Mouse (Mus musculus): ENCODE data around the gene Usp21.
"Not testable (repeated sequence)": the region's sequence is repeated elsewhere in the genome, so short reads cannot be mapped to it uniquely, and the experiment has no call there.

The Usp21 gene

DNA sequence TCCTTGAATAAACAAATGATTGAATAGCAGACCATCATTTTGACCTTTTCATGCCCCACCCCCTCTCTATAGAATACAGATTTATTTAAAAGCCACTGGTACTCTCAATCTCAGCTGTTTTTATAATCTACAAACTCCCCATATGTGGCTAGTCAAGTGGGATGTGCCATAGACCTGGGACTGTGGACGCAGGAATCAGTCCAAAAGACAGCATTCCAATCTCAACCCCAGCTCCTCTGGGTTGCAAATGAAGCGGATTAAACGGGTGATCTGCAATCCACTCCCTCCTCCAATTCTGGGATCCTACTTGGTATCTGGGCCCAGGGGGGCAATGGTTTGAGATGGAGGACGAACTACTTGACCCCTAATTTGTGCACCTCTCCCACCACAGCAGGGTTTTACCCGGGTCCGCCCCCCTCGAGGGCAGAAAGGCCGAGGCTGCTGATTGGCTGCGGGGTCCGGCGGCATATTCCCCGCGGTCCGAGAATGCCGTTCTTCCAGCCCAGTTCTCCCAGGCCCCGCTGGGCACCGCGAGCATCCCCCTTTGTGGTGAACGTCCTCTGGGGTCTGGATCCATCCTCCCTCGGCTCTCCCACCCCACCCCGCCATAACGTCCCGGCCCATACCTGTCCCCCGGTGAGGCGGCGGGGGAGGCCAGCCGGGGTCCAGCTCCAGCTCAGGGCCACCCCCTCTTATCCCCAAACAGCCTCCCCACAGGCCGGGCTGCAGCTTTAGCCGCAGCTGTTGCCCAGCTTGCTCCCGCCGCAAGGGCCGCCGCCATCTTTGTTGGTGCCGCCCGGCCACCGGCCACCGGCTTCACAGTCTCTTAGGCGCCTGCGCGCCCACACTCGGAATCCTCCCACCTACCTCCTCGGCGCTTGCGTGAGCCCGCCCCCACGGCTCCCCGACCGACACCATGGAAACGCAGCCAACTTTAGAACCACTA is at the start of gene Usp21:
Usp21 (minus strand) TSS at position 856 of the 946 bp plus-strand sequence.
- DNase-seq: peak; percentile 91 to 94

- no peak for DNase-seq
Observed at GRCm38 (mm10) chr1:171330216-171330560, 42.4 kb upstream of the Usp21 start.

GRCm38 (mm10) chr1:171329433-171330215 is 41.8 kb upstream of the Usp21 start:
- DNase-seq: no peak

GRCm38 (mm10) chr1:171328839-171329432 is 41.1 kb upstream of the Usp21 start, which contains the start of gene Dedd:
Gene Dedd, plus strand, starts transcription at chr1:171329145.
- DNase-seq: peak; percentile 89 to 92

DNA sequence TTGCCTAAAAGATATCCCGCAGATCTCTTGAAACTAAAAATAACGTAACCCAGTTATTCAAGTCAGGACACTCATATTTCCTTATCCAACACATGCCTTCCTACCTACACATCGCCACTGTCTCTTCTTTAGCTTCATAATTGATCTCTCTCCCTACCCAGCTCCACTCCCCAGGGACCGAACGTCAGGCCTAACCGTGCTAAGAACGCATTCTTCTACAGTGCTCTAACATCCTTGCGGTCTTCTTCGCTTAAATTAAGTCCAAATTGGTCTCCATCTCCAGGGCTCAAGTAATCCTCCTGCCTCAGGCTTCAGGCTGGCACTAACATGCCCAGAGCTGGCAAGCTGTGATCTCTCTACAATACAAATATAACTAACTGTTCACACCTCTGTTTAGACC is 40.5 kb upstream of the Usp21 start:
- no peak for DNase-seq

- not testable (repeated sequence) for DNase-seq
Observed at GRCm38 (mm10) chr1:171326588-171326987, 38.8 kb upstream of the Usp21 start.

GRCm38 (mm10) chr1:171325571-171325970 is 37.8 kb upstream of the Usp21 start:
- DNase-seq: no peak

DNA sequence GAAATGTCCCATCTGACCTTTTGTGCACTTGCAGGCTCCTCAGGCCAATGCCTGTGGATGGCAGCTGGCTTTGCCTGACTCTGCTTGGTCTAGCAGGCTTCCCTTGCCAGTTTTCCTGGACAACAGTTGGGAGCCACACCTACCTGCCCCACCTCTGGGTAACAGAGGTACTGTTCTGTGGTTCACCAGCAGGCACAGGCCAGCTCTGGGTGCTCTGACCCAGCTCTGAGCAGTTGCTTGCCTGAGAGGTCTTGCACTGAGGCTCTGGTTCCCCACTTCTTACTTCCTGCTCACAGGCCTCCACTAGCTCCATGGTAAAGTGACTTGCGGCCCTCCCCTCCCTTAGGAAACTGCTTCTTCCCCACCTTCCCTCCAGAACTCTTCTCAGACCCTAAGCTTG is 34.2 kb upstream of the Usp21 start:
- no peak for DNase-seq

- no peak for DNase-seq
Observed at GRCm38 (mm10) chr1:171321415-171321814, 33.6 kb upstream of the Usp21 start.

- no peak for DNase-seq
Observed at GRCm38 (mm10) chr1:171320151-171320550, 32.4 kb upstream of the Usp21 start.

DNA sequence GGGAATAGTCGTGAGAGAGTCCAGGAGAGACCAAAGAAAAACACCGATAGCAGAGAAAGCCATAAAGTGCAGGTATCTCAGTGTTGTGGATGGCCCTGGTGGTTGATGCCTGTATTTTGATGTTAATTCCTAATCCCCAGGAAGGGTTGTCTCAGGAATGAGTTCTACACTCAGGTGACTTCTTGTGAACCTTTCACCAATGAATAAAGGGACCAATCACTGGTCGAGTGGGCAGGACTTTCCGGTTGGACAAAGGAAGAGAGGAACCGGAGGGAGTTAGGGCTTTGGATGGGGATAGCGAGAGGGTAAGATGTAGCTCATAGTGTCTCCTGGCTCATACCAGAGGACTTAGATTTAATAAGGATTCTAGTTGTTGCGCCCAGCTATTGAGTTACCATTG is 32.0 kb upstream of the Usp21 start:
- no peak for DNase-seq

DNA sequence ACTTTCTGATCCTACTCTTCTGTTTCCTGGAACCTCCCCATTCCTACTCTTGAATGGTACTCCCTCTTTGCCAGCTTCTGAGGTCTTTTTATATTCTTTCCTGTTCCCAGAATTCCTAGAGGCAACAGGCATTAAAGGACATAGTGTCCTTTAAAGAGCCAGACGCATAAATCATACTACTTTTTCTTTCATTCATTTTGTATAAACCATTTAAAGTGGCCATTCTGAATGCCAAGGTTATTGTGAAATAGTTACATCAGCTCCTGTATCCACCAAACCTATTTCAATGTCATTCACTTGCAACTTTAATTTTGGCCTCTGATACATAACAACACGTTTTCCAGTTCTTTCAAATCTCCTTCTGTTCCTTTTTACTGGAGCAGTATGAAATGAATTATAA is 21.5 kb upstream of the Usp21 start:
- DNase-seq: no peak

DNA sequence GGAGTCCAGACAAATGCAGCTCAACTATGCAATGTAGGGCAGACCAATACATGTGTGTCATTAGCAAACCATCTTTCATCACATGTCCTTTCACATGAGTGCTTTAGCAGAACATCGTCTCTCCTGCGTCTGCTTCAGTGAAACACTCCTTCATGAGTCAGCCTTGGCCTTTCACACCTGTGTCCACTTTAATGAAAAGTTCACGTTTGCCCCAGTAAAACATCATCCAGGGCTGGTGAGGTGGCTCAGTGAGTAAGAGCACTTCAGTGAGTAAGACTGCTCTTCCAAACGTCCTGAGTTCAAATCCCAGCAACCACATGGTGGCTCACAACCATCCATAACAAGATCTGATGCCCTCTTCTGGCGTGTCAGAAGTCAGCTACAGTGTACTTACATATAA is 18.4 kb upstream of the Usp21 start:
- not testable (repeated sequence) for DNase-seq

GRCm38 (mm10) chr1:171298226-171298625 is 10.4 kb upstream of the Usp21 start:
- DNase-seq: no peak

DNA sequence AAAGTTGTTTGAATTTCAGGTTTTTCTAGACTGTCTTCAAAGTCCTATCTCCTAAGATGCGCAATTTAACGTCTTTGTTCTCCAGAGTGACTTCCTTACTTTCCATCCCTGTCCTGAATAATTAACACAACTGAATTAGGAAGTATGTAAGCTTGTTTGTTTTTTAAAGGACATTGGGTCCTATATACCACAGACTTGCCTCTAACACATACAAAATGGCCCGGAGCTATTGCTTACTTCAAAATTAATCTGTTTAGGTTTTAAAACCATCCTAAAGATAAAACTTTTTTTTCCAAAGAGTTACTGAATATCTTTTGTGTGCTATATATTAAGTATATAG is 7.2 kb upstream of the Usp21 start:
- no peak for DNase-seq

DNA sequence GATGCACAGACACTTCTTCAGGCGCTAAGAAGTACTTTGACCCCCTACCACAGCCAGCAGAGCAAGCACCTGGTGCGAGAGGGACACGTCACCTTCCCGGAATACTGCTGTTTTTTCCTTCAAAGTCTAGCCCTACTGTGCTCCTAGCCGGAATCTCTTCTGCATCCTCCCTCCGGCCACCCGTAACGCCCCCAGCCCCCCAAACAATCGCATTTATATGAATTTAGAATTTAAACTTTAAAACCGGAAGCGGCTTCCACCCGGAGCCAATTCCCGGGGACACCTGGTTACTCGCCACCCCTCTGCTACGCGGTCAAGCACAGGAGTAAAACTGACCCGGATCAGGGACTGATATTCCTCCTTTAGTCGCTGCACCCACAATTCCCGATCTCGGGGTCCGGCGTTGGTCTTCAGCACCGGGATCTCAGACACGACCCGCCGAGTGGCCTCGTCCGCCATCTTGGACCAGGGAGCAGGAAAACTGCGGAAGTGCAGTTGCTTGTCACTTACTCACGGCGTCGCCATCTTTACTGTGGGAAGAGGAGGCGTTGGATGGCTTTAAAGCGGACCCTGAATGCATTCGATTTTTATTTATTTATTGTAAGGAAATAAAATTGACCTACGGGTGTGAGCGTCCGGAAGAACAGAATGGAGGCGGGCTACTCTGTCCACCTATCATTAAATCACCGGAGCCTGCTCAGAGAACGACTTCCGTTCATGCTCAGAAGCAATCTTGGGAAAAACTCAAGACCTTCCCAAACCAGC is 6.7 kb upstream of the Usp21 start, which contains the start of gene Ufc1:
Ufc1 (minus strand) TSS at position 727 of the 765 bp plus-strand sequence.
- peak; percentile 80 for DNase-seq

- no peak for DNase-seq
Observed at GRCm38 (mm10) chr1:171293906-171294297, 6.1 kb upstream of the Usp21 start.

DNA sequence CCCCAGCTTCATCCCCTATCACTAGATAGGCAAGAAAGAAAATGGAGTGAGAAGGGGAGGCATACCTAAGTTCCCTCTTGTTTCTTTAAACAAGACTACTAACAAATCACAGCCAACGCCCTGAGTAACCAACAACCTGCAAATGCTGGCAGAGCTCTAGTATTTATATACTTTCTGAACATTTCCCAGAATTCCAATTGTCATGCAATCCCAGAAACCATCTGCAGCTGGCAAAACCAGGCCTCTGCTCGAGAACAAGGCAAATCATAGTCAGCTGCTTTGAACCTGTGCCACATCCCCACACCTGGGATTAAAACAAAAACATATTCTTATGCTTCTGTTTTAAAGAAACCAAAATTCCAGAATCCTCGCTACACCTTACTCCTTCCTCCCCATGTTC is 5.6 kb upstream of the Usp21 start:
- DNase-seq: no peak

DNA sequence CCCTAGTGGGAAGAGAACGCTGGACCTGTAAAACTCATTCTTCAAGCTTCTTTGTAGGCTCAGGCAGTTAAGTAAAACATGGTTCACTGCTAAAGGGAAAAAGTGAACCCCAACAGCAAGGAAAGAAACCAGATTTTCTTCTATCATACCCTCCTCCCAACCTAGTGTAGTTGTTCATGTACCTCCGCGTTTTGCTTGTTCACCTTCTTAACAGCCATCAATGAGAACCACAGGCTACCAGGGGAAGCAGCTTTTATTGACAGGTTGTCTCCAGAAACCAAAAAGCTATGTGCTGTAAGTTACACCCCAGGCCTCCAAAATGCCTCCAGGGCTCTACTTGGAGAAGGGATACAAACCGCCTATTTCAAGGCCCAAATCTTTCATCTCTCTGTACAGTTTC is 537 bp upstream of the Usp21 start:
- DNase-seq: no peak

DNA sequence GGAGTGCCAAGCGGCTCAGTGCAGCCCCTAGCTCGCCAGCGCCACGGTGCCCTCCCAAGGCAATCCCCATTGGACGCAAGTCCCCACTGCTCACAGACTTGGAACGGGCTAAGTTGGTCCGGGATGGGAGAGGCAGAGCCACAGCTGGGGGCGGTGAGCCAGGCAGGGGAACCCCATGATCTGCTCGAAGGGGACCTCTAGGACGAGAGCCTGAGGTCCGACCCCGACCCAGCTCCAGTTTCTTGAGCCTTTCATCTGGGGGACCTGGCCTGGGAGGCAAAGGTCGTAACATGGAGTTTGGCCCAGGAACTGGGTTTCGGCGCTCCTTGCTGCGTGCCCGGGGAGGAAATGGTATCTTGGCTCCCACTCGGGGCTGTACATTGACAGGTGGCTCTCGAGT is 1.3 kb downstream of the Usp21 start:
- peak in 1 of 2 experiments; percentile 38 for DNase-seq

- no peak for DNase-seq
Observed at GRCm38 (mm10) chr1:171285096-171285892, 2.5 kb downstream of the Usp21 start.

GRCm38 (mm10) chr1:171284491-171284890 is 3.3 kb downstream of the Usp21 start:
- DNase-seq: no peak

All from thymus, postnatal 36 days (tissue).